Mouse (Mus musculus): ENCODE measurements around the gene Dscam. TPM values are rescaled to one million over a fixed set of nuclear protein-coding genes. Genes with fewer than 3 reads are reported as not detected.

The Dscam gene
- polyA plus RNA-seq, 1 experiment = 0.13 TPM

GRCm38 (mm10) chr16:96927408-96927807, 243.1 kb downstream of the Dscam start:
- no peak overlapping the region for H3K4me3 ChIP-seq (ENCODE audit: low read depth, low read length)
- TF ChIP-seq CTCF (IDR thresholded peaks at IDR 0.05; ENCODE audit: low read depth, low read length) (no peak), POLR2A (IDR thresholded peaks at IDR 0.05; ENCODE audit: insufficient read depth, low read length) (no peak), EP300 (IDR thresholded peaks at IDR 0.05; ENCODE audit: insufficient read depth, low read depth, low read length) (no peak)
- H3K9ac ChIP-seq (ENCODE audit: low read depth, poor library complexity, severe bottlenecking) = no peak overlapping the region

GRCm38 (mm10) chr16:96926977-96927376, 243.6 kb downstream of the Dscam start:
- Histone ChIP-seq H3K4me1 (ENCODE audit: control insufficient read depth, insufficient read depth, low read length) (no peaks in the 10 kb centered on the region), H3K27ac (ENCODE audit: insufficient read depth, low read length) (no peak overlapping the region), H3K9me3 (replicated peaks; ENCODE audit: control insufficient read depth, insufficient read depth, low read length, poor library complexity, severe bottlenecking) (no peaks in the 10 kb centered on the region), H3K27me3 (ENCODE audit: control insufficient read depth, insufficient read depth, low read length, poor library complexity, severe bottlenecking) (no peaks in the 10 kb centered on the region), H3K9ac (ENCODE audit: low read depth, poor library complexity, severe bottlenecking) (no peak overlapping the region), H3K4me3 (ENCODE audit: low read depth, low read length) (no peak overlapping the region), H3K36me3 (ENCODE audit: control insufficient read depth, insufficient read depth, low read length, poor library complexity, severe bottlenecking) (no peaks in the 10 kb centered on the region)
- no peak for TF ChIP-seq POLR2A (IDR thresholded peaks at IDR 0.05; ENCODE audit: insufficient read depth, low read length)
- no peak for TF ChIP-seq EP300 (IDR thresholded peaks at IDR 0.05; ENCODE audit: insufficient read depth, low read depth, low read length)
- TF ChIP-seq CTCF (IDR thresholded peaks at IDR 0.05; ENCODE audit: low read depth, low read length) = no peak

More at GRCm38 (mm10) chr16:96927408-96927807, 243.1 kb downstream of the Dscam start:
- Histone ChIP-seq H3K27me3 (ENCODE audit: control insufficient read depth, insufficient read depth, low read length, poor library complexity, severe bottlenecking) (no peaks in the 10 kb centered on the region), H3K36me3 (ENCODE audit: control insufficient read depth, insufficient read depth, low read length, poor library complexity, severe bottlenecking) (no peaks in the 10 kb centered on the region), H3K9me3 (replicated peaks; ENCODE audit: control insufficient read depth, insufficient read depth, low read length, poor library complexity, severe bottlenecking) (no peaks in the 10 kb centered on the region), H3K27ac (ENCODE audit: insufficient read depth, low read length) (no peak overlapping the region), H3K4me1 (ENCODE audit: control insufficient read depth, insufficient read depth, low read length) (no peaks in the 10 kb centered on the region)

- Histone ChIP-seq H3K36me3 (ENCODE audit: control insufficient read depth, insufficient read depth, low read length, poor library complexity, severe bottlenecking) (no peaks in the 10 kb centered on the region), H3K9ac (ENCODE audit: low read depth, poor library complexity, severe bottlenecking) (no peak overlapping the region), H3K4me1 (ENCODE audit: control insufficient read depth, insufficient read depth, low read length) (no peaks in the 10 kb centered on the region), H3K9me3 (replicated peaks; ENCODE audit: control insufficient read depth, insufficient read depth, low read length, poor library complexity, severe bottlenecking) (no peaks in the 10 kb centered on the region), H3K27me3 (ENCODE audit: control insufficient read depth, insufficient read depth, low read length, poor library complexity, severe bottlenecking) (no peaks in the 10 kb centered on the region), H3K27ac (ENCODE audit: insufficient read depth, low read length) (no peak overlapping the region), H3K4me3 (ENCODE audit: low read depth, low read length) (no peak overlapping the region)
- TF ChIP-seq CTCF (IDR thresholded peaks at IDR 0.05; ENCODE audit: low read depth, low read length) (no peak), POLR2A (IDR thresholded peaks at IDR 0.05; ENCODE audit: insufficient read depth, low read length) (no peak), EP300 (IDR thresholded peaks at IDR 0.05; ENCODE audit: insufficient read depth, low read depth, low read length) (no peak)
Observed at GRCm38 (mm10) chr16:96923941-96924340, 246.6 kb downstream of the Dscam start.

- Histone ChIP-seq H3K27me3 (ENCODE audit: control insufficient read depth, insufficient read depth, low read length, poor library complexity, severe bottlenecking) (no peaks in the 10 kb centered on the region), H3K27ac (ENCODE audit: insufficient read depth, low read length) (no peak overlapping the region), H3K36me3 (ENCODE audit: control insufficient read depth, insufficient read depth, low read length, poor library complexity, severe bottlenecking) (no peaks in the 10 kb centered on the region), H3K9ac (ENCODE audit: low read depth, poor library complexity, severe bottlenecking) (no peak overlapping the region), H3K9me3 (replicated peaks; ENCODE audit: control insufficient read depth, insufficient read depth, low read length, poor library complexity, severe bottlenecking) (no peaks in the 10 kb centered on the region), H3K4me1 (ENCODE audit: control insufficient read depth, insufficient read depth, low read length) (no peaks in the 10 kb centered on the region), H3K4me3 (ENCODE audit: low read depth, low read length) (no peak overlapping the region)
- TF ChIP-seq EP300 (IDR thresholded peaks at IDR 0.05; ENCODE audit: insufficient read depth, low read depth, low read length) = no peak
- no peak for TF ChIP-seq CTCF (IDR thresholded peaks at IDR 0.05; ENCODE audit: low read depth, low read length)
- TF ChIP-seq POLR2A (IDR thresholded peaks at IDR 0.05; ENCODE audit: insufficient read depth, low read length) = no peak
Observed at GRCm38 (mm10) chr16:96914495-96914894, 256.1 kb downstream of the Dscam start.

GRCm38 (mm10) chr16:96912836-96913235, 257.7 kb downstream of the Dscam start:
- Histone ChIP-seq H3K9ac (ENCODE audit: low read depth, poor library complexity, severe bottlenecking) (no peak overlapping the region), H3K9me3 (replicated peaks; ENCODE audit: control insufficient read depth, insufficient read depth, low read length, poor library complexity, severe bottlenecking) (no peaks in the 10 kb centered on the region), H3K36me3 (ENCODE audit: control insufficient read depth, insufficient read depth, low read length, poor library complexity, severe bottlenecking) (no peaks in the 10 kb centered on the region), H3K4me1 (ENCODE audit: control insufficient read depth, insufficient read depth, low read length) (no peaks in the 10 kb centered on the region), H3K27me3 (ENCODE audit: control insufficient read depth, insufficient read depth, low read length, poor library complexity, severe bottlenecking) (no peaks in the 10 kb centered on the region), H3K4me3 (ENCODE audit: low read depth, low read length) (no peak overlapping the region), H3K27ac (ENCODE audit: insufficient read depth, low read length) (no peak overlapping the region)
- TF ChIP-seq EP300 (IDR thresholded peaks at IDR 0.05; ENCODE audit: insufficient read depth, low read depth, low read length) (no peak), POLR2A (IDR thresholded peaks at IDR 0.05; ENCODE audit: insufficient read depth, low read length) (no peak), CTCF (IDR thresholded peaks at IDR 0.05; ENCODE audit: low read depth, low read length) (no peak)

- Histone ChIP-seq H3K9me3 (replicated peaks; ENCODE audit: control insufficient read depth, insufficient read depth, low read length, poor library complexity, severe bottlenecking) (no peaks in the 10 kb centered on the region), H3K27ac (ENCODE audit: insufficient read depth, low read length) (no peak overlapping the region), H3K9ac (ENCODE audit: low read depth, poor library complexity, severe bottlenecking) (no peak overlapping the region), H3K36me3 (ENCODE audit: control insufficient read depth, insufficient read depth, low read length, poor library complexity, severe bottlenecking) (no peaks in the 10 kb centered on the region), H3K4me3 (ENCODE audit: low read depth, low read length) (no peak overlapping the region), H3K27me3 (ENCODE audit: control insufficient read depth, insufficient read depth, low read length, poor library complexity, severe bottlenecking) (no peaks in the 10 kb centered on the region), H3K4me1 (ENCODE audit: control insufficient read depth, insufficient read depth, low read length) (no peaks in the 10 kb centered on the region)
- no peak for TF ChIP-seq CTCF (IDR thresholded peaks at IDR 0.05; ENCODE audit: low read depth, low read length)
- TF ChIP-seq POLR2A (IDR thresholded peaks at IDR 0.05; ENCODE audit: insufficient read depth, low read length) = no peak
- no peak for TF ChIP-seq EP300 (IDR thresholded peaks at IDR 0.05; ENCODE audit: insufficient read depth, low read depth, low read length)
Observed at GRCm38 (mm10) chr16:96912103-96912502, 258.4 kb downstream of the Dscam start.
